Mouse (Mus musculus) liver, embryonic 14.5 days (tissue): ENCODE measurements at regions not wholly inside any gene's neighbourhood (a gene's known extent, or its start where the extent isn't known, plus 50 kb on each side); places are given as distances from the start of the nearest gene placed in this dataset.

ENCODE experiments used
- CTCF ChIP-seq: IDR thresholded peaks from 2 replicates; pipeline ENCODE4 v1.5.1; 2016; ENCODE audit warnings: antibody characterized with exemption, low read depth, control low read depth
- EP300 ChIP-seq: IDR thresholded peaks from 2 replicates; pipeline ENCODE4 v1.6.1; 2016; ENCODE audit warnings: antibody characterized with exemption, low read depth

DNA sequence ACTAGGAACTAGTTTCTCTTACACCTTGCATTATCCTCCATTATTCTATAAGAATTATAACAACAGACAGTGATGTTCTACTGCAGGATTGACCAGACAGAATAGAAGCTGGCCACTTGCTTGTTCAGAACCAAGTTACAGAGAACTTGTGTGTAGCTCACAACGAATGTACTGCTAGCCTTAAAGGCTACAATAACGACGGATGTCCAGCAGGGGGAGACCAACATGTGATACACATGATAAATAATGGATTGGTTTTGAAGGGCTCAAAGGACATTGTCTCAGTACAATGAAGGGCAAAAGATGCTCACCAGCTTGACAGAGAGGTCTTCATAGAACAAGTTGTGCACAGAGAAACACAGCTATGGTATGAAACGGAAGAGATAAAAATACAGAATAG lies 493.9 kb upstream of the Syt1 start:
- TF ChIP-seq CTCF (no peak), EP300 (no peak)
